Mouse (Mus musculus): ENCODE measurements at regions not wholly inside any gene's neighbourhood (a gene's known extent, or its start where the extent isn't known, plus 50 kb on each side); places are given as distances from the start of the nearest gene placed in this dataset.

DNA sequence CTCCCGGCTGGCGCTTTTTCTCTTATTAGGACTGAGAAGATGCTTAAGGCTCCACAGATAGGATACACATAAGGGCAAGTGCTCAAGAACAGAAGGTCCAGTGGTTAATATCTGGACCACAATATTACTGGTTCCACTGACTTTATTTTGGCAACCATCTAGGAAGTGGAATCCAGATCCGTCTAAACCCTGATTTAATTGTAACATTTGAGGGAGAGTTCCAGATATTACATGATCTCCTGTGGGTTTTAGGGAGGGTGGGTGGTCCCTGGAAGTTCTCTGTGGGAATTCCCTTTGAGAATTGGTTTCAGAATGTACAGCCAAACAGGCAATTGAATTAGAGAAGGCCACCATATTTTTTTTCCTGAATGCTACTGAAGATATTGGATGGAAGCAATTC lies 161.4 kb upstream of the Tnp1 start:
- TF ChIP-seq RCOR1 (conservative IDR thresholded peaks at IDR 0.05; ENCODE audit: low read depth, low read length) (no peak), ETS1 (conservative IDR thresholded peaks at IDR 0.05; ENCODE audit: low read depth, low read length) (no peak), POLR2A (IDR thresholded peaks at IDR 0.05; ENCODE audit: low read depth, low read length) (no peak), CTCF (conservative IDR thresholded peaks at IDR 0.05 in 1 of 2, IDR thresholded peaks at IDR 0.05 in 1 of 2; ENCODE audit: low read depth in 2 of 2, low read length in 2 of 2) (no peak), USF1 (IDR thresholded peaks at IDR 0.05; ENCODE audit: low read depth, low read length) (no peak), EP300 (IDR thresholded peaks at IDR 0.05; ENCODE audit: low read length) (no peak), MAX (IDR thresholded peaks at IDR 0.05; ENCODE audit: low read length) (no peak), JUN (IDR thresholded peaks at IDR 0.05; ENCODE audit: insufficient read depth, low read depth, low read length) (no peak), USF2 (conservative IDR thresholded peaks at IDR 0.05; ENCODE audit: low read depth, low read length) (no peak), TCF12 (IDR thresholded peaks at IDR 0.05; ENCODE audit: low read depth, low read length) (no peak), ZMIZ1 (IDR thresholded peaks at IDR 0.05; ENCODE audit: low read depth, low read length) (no peak)
